Mouse (Mus musculus) heart, adult 9 months (tissue): ENCODE data around the gene Mta3.

ENCODE experiments used
- DNase-seq, 2 experiments: peaks; one replicate each; pipeline ENCODE4 v3.0.0; 2022; ENCODE audit warnings: low spot score in 2 of 2

Gene Mta3

DNA sequence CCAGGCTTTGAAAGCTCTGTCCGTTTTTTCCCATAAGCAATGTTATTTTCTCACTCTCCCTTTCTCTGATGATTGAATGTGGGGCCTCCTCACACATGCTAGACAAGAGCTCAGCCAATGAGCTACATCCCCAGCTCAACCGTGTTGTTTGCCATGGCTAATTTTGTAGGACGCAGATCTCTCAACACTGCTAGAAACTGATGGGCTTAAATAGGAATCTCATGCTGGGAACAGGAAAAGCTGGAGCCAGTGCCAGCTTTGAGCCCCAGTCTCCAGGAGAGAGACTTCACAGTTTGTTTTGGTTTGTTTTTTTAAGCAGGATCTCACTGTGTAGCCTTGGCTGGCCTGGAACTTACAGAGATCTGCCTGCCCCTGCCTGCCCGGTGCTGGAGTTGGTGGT is 53.6 kb downstream of the Mta3 start:
- no peak for DNase-seq

DNA sequence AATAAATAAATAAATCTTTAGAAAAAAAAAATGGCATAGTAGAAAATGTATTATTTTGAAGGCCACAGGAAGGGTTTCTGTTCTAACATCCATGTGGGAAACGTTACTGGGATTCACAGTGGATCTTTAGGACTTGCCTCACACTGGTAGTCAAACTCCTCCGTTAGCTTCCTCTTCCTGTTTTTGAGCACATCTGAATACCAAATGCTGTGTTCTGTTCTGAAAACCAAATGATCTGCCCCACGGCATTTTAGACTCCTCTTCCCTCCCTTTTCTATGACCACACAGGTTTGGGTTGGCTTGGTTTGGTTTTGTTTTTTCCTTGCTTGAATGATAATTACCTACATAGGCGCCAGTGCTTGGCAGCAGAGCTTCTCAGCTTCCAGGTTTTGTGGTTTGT is 58.6 kb downstream of the Mta3 start:
- no peak for DNase-seq

DNA sequence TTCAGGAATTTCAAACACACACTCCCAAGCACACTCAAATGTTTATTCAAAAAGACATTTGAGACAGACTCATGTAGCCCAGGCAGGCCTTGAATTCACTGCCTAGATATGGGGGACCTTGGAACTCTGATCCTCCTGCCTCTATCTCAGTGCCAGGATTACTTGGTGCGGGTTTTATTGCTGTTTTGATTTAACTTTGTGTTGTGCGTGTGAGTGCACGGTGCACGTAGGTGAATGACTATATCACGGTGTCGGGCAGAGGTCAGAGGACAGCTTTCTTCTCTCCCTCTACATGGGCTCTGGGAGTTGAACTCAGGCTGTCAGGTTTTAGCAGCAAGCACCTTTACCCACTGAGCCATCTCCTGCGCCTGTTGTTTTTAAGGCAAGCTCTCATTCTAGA is 61.1 kb downstream of the Mta3 start:
- DNase-seq: no peak

- no peak for DNase-seq
These were observed 62.3 kb downstream of the Mta3 start for GRCm38 (mm10) chr17:83768309-83768708.

GRCm38 (mm10) chr17:83770371-83770770 is 64.4 kb downstream of the Mta3 start:
- DNase-seq: no peak

DNA sequence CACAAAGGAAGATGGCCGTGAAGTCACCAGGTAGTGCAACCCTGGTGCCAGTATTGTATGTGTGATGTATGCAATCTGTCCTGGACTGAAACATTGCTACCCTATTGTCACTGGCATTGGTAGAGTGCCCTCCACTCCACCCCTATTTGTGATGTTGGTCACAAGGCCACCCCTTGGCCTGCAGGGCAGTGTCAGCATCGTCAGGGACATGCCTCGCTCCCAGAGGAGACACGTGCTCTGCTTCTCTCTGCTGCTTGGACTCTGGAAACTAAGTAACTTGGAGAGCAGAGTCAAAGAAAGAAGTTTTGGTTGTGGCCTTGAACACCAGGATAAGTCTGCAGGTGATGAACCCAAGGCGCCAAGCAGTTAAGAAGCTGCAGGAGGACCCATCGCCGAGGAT is 65.0 kb downstream of the Mta3 start:
- no peak for DNase-seq

- no peak for DNase-seq
These were observed 66.1 kb downstream of the Mta3 start for GRCm38 (mm10) chr17:83772110-83772509.

GRCm38 (mm10) chr17:83772711-83773110 is 66.7 kb downstream of the Mta3 start:
- DNase-seq: no peak

DNA sequence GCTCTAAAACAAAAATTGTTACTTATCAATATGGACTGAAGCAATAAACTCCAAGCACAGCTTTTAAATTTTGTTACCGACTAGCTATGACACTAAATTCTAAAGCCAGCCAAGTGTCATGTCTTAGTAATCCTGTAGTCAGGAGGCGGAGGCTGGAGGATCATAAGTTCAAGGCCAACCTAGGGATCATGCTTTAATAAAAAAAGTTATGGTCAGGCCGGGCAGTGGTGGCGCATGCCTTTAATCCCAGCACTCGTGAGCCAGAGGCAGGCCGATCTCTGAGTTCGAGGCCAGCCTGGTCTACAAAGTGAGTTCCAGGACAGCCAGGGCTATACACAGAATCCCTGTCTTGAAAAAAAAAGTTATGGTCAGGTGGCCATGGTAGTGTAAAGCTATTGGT is 71.0 kb downstream of the Mta3 start:
- no peak for DNase-seq

GRCm38 (mm10) chr17:83777462-83778051 is 71.6 kb downstream of the Mta3 start:
- no peak for DNase-seq

GRCm38 (mm10) chr17:83780228-83780627 is 74.3 kb downstream of the Mta3 start:
- no peak for DNase-seq

DNA sequence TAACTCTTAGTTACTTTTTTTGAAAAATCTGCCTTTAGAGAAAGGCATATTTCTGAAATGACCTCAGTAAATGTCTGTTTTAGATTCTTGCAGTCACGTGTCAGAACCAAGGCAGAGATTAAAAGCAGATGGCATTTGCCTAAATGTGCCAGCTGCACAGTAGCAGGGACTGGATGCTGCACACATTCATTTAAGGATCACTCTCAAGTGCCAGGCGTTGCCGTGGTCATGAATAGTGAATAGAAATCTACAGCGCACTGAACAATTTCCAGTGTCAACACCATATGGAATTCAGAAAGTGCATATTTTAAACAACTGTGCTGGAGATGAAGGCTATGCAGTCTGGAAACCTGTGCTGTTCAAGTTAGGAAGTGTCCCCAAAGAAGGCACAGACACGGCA is 76.8 kb downstream of the Mta3 start:
- no peak for DNase-seq

DNA sequence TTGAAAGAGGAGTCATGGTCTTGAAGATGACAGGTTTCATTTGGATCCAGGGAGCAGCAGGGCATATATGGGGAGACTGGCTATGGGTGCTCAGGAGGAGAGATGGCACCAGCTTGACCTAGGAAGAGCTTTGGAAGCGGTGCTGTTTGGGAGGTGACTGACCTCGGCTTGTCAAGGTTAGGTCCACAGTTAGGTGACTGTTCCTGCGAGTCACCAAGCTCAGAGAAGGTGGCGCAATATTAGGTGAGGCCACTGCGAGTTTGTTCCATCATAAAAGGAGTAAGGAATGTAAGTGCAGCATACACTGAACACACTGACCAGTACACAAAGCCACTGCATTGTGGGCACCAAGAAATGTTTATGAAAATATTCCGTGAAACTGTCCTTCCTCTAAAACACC is 80.5 kb downstream of the Mta3 start:
- DNase-seq: no peak

- DNase-seq: no peak
These were observed 84.2 kb downstream of the Mta3 start for GRCm38 (mm10) chr17:83790158-83790557.

DNA sequence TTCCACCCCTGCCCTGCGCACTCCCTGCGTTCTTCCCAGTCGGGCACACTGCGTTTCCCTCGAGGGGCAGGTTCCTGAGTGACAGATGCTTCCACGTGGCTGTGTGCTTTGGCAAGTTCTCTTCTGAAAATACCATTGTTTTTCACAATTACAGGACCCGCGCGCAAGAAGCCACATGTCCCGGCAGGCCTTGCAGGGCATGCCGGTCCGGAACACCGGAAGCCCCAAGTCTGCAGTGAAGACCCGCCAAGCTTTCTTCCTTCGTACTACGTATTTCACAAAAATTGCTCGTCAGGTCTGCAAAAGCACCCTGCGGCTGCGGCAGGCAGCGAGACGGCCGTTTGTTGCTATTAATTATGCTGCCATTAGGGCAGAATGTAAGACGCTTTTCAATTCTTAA is 86.4 kb downstream of the Mta3 start:
- DNase-seq: no peak

GRCm38 (mm10) chr17:83795121-83795520 is 89.2 kb downstream of the Mta3 start:
- DNase-seq: no peak

DNA sequence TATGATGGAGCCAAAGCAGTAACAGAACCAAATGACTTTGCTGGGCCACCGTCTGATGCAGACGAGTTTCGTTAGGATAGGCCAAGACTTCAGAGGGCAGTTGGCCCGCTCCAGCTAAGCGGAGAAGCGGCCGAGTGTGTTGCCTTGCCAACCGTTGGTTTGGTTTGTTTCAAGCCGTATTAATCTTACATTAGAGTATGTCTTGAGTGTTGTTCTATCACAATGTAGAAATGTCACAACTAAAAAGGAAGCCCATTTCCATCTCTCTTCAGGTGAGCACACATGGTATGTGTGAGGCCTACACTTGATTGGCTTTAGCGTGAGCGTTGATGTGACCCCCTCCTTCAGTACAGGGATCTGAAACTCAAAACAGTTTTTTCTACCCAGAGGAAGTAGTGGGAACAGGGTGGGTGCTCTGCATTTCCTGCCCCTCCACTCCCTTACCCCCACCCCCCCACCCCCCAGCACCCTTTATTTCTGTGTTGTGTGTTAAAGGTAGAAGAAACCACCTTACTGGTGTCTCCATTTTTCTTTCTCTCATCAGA is 93.6 kb downstream of the Mta3 start:
- no peak for DNase-seq

DNA sequence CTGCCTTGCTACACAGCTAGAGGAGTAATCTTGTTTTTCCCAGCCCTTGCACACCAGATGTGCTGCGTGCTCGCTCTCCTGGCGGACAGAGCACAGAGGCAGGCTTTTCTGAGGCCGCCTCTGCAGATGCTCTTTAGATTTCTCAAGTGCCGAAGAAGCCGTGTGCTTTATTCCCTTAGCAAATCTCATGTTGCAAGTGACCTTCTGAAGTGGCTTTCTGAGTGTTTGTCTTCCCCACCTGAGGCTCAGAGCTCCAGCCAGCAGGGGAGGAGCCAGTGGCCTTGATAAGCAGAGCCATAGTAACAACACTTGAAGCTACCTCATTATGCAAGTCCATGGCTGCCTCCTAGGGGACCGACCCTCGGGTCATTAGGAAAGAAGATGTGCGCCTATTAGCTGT is 98.0 kb downstream of the Mta3 start:
- DNase-seq: no peak

DNA sequence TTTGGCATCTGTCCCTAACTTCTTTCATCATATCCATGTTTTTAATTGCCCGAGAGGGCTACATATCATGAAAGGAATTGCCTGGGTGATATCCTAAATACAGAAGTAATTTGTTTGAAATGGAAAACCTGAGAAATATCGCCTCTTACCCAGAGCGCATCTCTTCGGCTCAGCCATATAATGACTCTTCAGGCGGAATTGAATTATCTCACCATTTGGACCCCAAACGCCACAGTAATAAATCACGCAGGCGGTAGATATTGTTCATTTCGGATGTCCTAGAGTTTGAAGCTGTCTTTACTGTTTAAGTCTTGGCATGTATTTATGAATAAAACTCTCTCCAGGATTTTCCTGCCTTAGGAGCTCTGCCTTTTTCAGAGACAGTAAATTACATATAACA is 99.1 kb downstream of the Mta3 start:
- no peak for DNase-seq

DNA sequence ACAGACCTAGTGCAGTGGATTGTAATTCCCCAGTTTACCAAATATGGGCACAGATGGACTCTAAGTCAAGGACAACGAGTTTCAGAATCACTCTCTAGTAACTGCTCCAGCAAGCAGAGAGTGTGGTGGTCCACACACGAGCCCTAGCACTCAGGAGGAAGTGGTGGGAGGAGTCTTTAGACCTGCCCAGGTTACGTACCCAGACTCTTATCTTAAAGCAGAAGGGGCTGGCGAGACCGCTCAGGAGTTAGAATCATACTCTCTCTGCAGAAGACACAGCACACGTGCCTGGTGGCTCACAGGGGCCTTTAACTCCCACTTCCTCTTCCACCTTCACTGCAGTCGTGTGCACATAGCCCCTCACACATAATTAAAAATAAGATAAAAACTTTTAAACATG is 101.4 kb downstream of the Mta3 start:
- no peak for DNase-seq

DNA sequence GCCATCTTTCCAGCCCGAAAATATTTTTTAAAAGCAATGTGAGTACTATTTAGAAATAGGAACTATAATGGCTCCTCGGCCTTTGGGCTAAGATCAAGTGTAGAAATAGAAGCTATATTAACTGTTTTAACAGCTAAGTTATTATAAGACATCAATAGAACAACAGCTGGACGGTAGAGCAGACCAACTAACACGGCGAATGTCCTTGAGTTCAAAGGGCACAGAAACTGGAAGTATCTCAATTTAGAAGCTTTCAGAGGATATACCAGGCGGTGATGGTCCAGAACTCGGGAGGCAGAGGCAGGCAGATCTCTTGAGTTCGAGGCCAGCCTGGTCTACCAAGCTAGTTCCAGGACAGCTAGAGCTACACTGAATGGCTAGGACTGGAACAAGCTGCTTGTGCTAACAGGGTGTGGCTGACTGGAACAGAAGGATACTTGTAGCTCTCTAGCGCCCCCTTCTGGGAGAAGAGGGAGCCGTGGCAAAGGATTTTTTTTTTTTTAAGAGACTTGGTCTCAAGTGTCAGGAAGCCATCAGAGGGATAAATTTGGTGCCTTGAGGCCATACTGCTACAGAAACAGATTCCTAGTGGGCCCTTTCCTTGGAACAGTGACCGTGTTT is 101.9 kb downstream of the Mta3 start:
- peak; percentile 17 to 51 for DNase-seq

DNA sequence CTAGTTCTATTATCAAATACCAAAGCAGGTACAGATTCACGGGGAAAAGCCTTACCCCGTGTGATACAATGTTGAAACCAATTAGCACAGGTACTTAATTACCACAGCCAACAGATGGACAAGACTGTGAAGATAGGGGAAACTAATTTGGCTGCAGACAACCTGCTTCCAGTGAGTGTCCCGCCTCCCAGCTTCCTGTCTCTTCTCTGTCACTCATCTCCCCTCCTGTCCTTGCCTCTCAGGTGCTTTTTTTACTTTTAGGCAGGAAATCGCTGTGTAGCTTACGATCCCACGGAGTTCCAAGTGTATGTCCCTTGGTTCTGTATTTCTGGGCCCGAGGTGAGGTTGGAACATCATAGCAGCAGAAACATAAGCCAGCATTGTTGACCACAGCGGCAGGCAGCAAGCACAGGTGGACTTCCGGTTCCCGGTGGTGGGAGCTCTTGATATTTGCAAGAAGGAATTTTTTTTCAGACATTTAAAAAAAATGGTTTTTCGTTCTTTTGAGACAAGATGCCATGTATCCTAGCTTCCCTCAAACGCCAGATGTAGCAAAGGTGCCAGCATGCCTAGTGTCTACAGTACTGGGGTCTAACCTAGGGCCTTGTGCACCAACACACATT is 102.6 kb downstream of the Mta3 start:
- no peak for DNase-seq

- DNase-seq: no peak
These were observed 103.3 kb downstream of the Mta3 start for GRCm38 (mm10) chr17:83809197-83809829.
